Mouse (Mus musculus) spleen, adult 2 months (tissue): ENCODE results near the gene Mapkap1.

Experiments used
- CTCF ChIP-seq: fragments of 200-500 bp; IDR thresholded peaks from 2 replicates; pipeline ENCODE4 v1.5.1; 2011; ENCODE audit warnings: mild to moderate bottlenecking, inconsistent platforms; ENCODE audit not compliant: insufficient read depth, insufficient read length, insufficient replicate concordance; ENCODE audit errors: extremely low read depth
- POLR2A ChIP-seq: fragments of 200-500 bp; IDR thresholded peaks from 2 replicates; pipeline ENCODE4 v1.6.1; 2011; ENCODE audit warnings: low read depth, low read length, inconsistent platforms

DNA sequence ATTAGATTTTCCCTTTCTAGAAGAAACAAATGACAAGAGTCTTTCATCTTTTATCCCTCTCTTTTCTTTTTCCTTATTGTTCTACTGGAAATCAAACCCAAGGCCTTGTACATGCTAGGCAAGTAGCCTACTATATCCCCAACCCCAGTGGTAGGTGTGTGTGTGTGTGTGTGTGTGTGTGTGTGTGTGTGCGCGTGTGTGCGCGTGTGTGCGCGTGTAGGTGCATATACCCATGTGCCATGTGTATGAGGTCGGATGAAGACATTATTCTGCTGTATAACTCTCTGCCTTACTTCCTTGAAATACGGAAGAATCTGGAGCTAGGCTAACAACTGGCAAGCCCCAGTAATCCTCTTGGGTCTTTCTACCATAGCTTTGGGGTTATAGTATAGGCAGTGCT is 24.1 kb downstream of the Mapkap1 start:
- TF ChIP-seq CTCF = no peak
- no peak for TF ChIP-seq POLR2A
